Mouse (Mus musculus) C2C12 (cell line): Measurements from ENCODE around the gene Olfr1045. TPM values are rescaled to one million over a fixed set of nuclear protein-coding genes. Genes with fewer than 3 reads are reported as not detected.

Source experiments
- H3K27me3 ChIP-seq: one replicate; pipeline ENCODE4 v1.6.1; 2011; ENCODE audit not compliant: control insufficient read depth, insufficient read depth, insufficient read length
- H3K36me3 ChIP-seq: one replicate; pipeline ENCODE4 v1.6.1; 2011; ENCODE audit not compliant: control insufficient read depth, insufficient read depth
- H3K4me3 ChIP-seq: one replicate; pipeline ENCODE4 v1.5.1; 2011; ENCODE audit warnings: mild to moderate bottlenecking, control low read depth; ENCODE audit not compliant: poor library complexity, insufficient read depth, severe bottlenecking
- H3K79me2 ChIP-seq: one replicate; pipeline ENCODE4 v1.6.1; 2011; ENCODE audit not compliant: control insufficient read depth, insufficient read depth
- H3K79me3 ChIP-seq: one replicate; pipeline ENCODE4 v1.6.1; 2011; ENCODE audit warnings: low read depth, control low read depth
- H3ac ChIP-seq: one replicate; pipeline ENCODE3; 2011; ENCODE audit warnings: low read depth; ENCODE audit not compliant: control insufficient read depth, insufficient read length
- CEBPB ChIP-seq: IDR thresholded peaks from one replicate; pipeline ENCODE4 v1.6.1; 2011; ENCODE audit warnings: low read depth, mild to moderate bottlenecking, control low read depth, moderate library complexity
- CTCF ChIP-seq: IDR thresholded peaks from one replicate; pipeline ENCODE4 v1.5.1; 2011; ENCODE audit not compliant: control insufficient read depth, insufficient read depth, insufficient read length
- FOSL1 ChIP-seq: IDR thresholded peaks from one replicate; pipeline ENCODE4 v1.8.0; 2011; ENCODE audit warnings: mild to moderate bottlenecking, low read length; ENCODE audit not compliant: poor library complexity, insufficient read depth, severe bottlenecking
- MAX ChIP-seq: IDR thresholded peaks from one replicate; pipeline ENCODE4 v1.6.1; 2011; ENCODE audit warnings: mild to moderate bottlenecking, control low read depth
- MYOD1 ChIP-seq: IDR thresholded peaks from one replicate; pipeline ENCODE4 v1.6.1; 2011; ENCODE audit warnings: low read depth; ENCODE audit not compliant: control insufficient read depth, insufficient read length
- MYOG ChIP-seq: IDR thresholded peaks from one replicate; pipeline ENCODE4 v1.6.1; 2011; ENCODE audit not compliant: control insufficient read depth, insufficient read length; ENCODE audit errors: extremely low read depth
- USF1 ChIP-seq: IDR thresholded peaks from one replicate; pipeline ENCODE4 v1.6.1; 2011; ENCODE audit warnings: low read depth, mild to moderate bottlenecking, control low read depth, moderate library complexity
- long read RNA-seq, 2 experiments: library from polyadenylated mRNA; unstranded; transcript quantifications; one replicate each; pipeline ENCODE4 v2.0.0; 2019 to 2020
- polyA plus RNA-seq: library from polyadenylated mRNA; unstranded; fragments of >200 nt; fragmentation: generic; extraction: Trizol; gene quantifications from one replicate; pipeline ENCODE4 v1.2.1, GENCODE M21; 2012; ENCODE audit warnings: missing spikeins

The Olfr1045 gene
- not detected for polyA plus RNA-seq
- long read RNA-seq, experiment 1, result 0 reads
- long read RNA-seq, experiment 2, result 0 reads

DNA sequence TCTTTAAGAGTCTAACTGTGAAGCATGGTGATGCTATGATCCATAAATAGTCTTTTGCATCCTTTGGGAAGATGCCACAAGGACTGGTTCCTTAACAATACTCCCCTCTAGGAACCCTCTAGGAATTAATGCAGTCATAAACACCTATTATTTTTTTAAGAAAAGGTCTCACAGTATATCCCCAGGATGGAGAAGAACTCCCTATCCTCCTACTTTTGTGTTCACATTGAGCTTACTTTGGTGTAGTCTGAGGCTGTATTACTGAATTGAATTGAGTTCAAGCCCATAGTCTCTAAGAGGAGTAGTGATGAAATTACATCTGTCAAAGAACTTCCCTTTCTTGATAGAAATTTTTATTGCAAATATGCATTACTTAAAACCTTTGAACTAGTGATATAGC, at the start of gene Olfr1045:
Olfr1045 (minus strand) TSS at position 101 of the 400 bp plus-strand sequence.
- Histone ChIP-seq H3ac (no peak within 1 kb of the TSS), H3K79me2 (no peaks in the 10 kb centered on the region), H3K27me3 (no peaks in the 10 kb centered on the region), H3K79me3 (no peaks in the 10 kb centered on the region), H3K4me3 (no peak within 1 kb of the TSS), H3K36me3 (no peaks in the 10 kb centered on the region)
- TF ChIP-seq FOSL1 (no peak), MYOG (no peak), MAX (no peak), CEBPB (no peak), CTCF (no peak), MYOD1 (no peak), USF1 (no peak)

DNA sequence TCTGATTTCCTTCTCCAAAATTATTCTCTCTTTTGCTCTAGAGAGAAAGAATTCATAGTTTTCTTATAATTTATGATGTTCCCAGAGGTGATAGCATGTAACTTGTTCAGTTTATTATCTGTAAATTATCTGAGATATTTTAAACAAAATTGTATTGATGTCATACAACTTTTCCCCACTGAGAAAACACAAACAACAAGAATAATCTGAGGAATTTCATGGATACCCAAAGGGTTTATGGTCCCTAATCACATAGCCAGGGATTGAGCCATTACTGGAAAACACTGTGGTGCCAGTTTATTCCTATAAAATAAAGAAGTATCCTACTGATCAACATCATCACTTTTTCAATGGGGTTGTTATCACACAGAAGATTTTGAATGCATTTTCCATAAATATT, 37.4 kb upstream of the Olfr1045 start, which contains the start of gene Olfr1048:
Olfr1048 (minus strand) TSS at position 101 of the 400 bp plus-strand sequence.
- H3K4me3 ChIP-seq, result no peak within 1 kb of the TSS
- H3K36me3 ChIP-seq, result no peaks in the 10 kb centered on the region
- no peak within 1 kb of the TSS for H3ac ChIP-seq
- H3K79me2 ChIP-seq, result no peaks in the 10 kb centered on the region
- TF ChIP-seq CTCF (no peak), MYOD1 (no peak), USF1 (no peak), MYOG (no peak), FOSL1 (no peak), MAX (no peak), CEBPB (no peak)
- H3K79me3 ChIP-seq, result no peaks in the 10 kb centered on the region
- H3K27me3 ChIP-seq, result no peaks in the 10 kb centered on the region

DNA sequence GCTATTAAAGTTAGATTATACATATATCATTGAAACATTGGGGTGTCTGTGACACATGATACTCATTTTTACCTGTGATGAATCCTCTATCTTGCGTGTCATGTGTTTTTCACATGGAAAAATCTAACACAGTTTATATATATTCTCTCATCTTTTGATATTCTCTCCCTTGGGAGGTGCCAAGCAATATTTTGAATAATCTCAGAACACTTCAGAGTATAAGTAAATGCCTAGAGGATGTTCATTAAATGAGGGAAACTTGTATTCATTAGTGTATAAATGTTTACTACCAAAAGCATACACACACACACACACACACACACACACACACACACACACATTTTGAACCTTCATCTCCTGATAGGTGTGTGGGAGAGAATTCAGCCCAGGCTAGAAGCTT, 28.5 kb upstream of the Olfr1045 start, which contains the start of gene Olfr1047:
Olfr1047 (minus strand) TSS at position 101 of the 400 bp plus-strand sequence.
- no peaks in the 10 kb centered on the region for H3K79me3 ChIP-seq
- TF ChIP-seq CTCF (no peak), FOSL1 (no peak), MAX (no peak), MYOG (no peak), USF1 (no peak), CEBPB (no peak), MYOD1 (no peak)
- no peak within 1 kb of the TSS for H3K4me3 ChIP-seq
- no peak within 1 kb of the TSS for H3ac ChIP-seq
- no peaks in the 10 kb centered on the region for H3K36me3 ChIP-seq
- no peaks in the 10 kb centered on the region for H3K79me2 ChIP-seq
- no peaks in the 10 kb centered on the region for H3K27me3 ChIP-seq

DNA sequence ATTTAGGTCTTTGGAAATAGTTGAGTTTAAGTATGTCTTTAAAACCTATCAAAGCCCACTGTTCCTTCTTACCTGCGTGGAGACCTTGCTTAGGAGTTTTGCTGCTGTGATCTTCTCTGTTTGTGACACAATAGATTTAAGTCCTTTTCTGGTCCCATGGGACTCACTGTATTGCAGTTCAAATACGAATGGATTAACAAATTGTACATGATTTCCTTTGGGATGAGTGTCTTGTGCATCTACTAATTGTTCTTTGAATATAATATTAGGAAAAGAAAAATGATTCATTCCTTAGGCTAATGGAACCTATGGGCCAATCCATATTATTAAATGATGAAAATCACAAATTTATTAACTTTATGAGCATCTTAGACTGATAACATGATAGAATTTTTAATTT, 16.4 kb upstream of the Olfr1045 start, which contains the start of gene Olfr1046:
Olfr1046 (minus strand) TSS at position 101 of the 400 bp plus-strand sequence.
- Histone ChIP-seq H3K27me3 (no peaks in the 10 kb centered on the region), H3K79me2 (no peaks in the 10 kb centered on the region), H3K79me3 (no peaks in the 10 kb centered on the region), H3K4me3 (no peak within 1 kb of the TSS), H3K36me3 (no peaks in the 10 kb centered on the region), H3ac (no peak within 1 kb of the TSS)
- TF ChIP-seq CEBPB (no peak), FOSL1 (no peak), MYOD1 (no peak), MYOG (no peak), USF1 (no peak), CTCF (no peak), MAX (no peak)

DNA sequence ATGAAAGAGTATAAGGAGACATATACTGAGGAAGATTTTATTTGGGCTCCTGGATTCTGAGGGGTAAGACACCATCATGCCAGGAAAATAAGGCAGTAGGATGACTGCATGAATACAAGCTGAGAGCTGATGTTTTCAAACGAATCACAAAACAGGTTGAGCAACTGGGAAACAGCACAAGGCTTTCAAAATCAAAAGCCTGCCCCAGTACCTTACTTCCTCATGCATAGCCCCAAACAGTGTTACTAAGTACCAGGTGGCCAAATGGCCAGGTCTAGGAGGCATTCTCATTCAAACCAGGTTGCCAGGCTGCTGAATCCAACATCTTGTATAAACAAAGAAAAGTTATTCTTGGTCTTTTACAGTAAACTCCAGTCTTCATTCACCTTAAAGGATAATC, 6.9 kb downstream of the Olfr1045 start:
- TF ChIP-seq USF1, result no peak
- TF ChIP-seq FOSL1, result no peak
- no peak for TF ChIP-seq MAX
- no peak for TF ChIP-seq CEBPB
- TF ChIP-seq MYOG, result no peak
- TF ChIP-seq MYOD1, result no peak
- no peak for TF ChIP-seq CTCF
- no peaks in the 10 kb centered on the region for H3K79me2 ChIP-seq
- no peaks in the 10 kb centered on the region for H3K79me3 ChIP-seq
- H3K36me3 ChIP-seq, result no peaks in the 10 kb centered on the region
- H3K27me3 ChIP-seq, result no peaks in the 10 kb centered on the region
- no peak overlapping the region for H3ac ChIP-seq
- no peak overlapping the region for H3K4me3 ChIP-seq
